Mouse (Mus musculus) adrenal gland, postnatal 10 days (tissue): ENCODE measurements around the gene Got1. TPM values are rescaled to one million over a fixed set of nuclear protein-coding genes. Genes with fewer than 3 reads are reported as not detected.

Experiments used
- DNase-seq: peaks from one replicate; pipeline ENCODE4 v3.0.0; 2021; ENCODE audit warnings: mixed read lengths
- long read RNA-seq, 2 experiments: library from polyadenylated mRNA; stranded (forward); transcript quantifications; one replicate each; pipeline ENCODE4 v2.0.0; 2021
- total RNA-seq, 2 experiments: library from RNA; stranded (reverse); gene quantifications; 2 replicates each; pipeline ENCODE4 v1.2.3; 2021

Gene Got1
- total RNA-seq = 100 to 1,000 TPM in 1 of 2 experiments, 10 to 100 TPM in 1; 83.4 to 147 TPM
- long read RNA-seq, experiment 1, transcript Got1-201 (9 exons, 2,058 nt) = major isoform, 249 of 279 reads
- long read RNA-seq, experiment 1, partial matches to known transcripts = 19 of 279 reads
- long read RNA-seq, experiment 1, other reads (novel, unspliced or antisense) = 8 of 279 reads
- long read RNA-seq, experiment 2, transcript Got1-201 (9 exons, 2,058 nt) = major isoform, 71 of 74 reads
- long read RNA-seq, experiment 2, partial matches to known transcripts = 1 of 74 reads
- long read RNA-seq, experiment 2, other reads (novel, unspliced or antisense) = 2 of 74 reads

DNA sequence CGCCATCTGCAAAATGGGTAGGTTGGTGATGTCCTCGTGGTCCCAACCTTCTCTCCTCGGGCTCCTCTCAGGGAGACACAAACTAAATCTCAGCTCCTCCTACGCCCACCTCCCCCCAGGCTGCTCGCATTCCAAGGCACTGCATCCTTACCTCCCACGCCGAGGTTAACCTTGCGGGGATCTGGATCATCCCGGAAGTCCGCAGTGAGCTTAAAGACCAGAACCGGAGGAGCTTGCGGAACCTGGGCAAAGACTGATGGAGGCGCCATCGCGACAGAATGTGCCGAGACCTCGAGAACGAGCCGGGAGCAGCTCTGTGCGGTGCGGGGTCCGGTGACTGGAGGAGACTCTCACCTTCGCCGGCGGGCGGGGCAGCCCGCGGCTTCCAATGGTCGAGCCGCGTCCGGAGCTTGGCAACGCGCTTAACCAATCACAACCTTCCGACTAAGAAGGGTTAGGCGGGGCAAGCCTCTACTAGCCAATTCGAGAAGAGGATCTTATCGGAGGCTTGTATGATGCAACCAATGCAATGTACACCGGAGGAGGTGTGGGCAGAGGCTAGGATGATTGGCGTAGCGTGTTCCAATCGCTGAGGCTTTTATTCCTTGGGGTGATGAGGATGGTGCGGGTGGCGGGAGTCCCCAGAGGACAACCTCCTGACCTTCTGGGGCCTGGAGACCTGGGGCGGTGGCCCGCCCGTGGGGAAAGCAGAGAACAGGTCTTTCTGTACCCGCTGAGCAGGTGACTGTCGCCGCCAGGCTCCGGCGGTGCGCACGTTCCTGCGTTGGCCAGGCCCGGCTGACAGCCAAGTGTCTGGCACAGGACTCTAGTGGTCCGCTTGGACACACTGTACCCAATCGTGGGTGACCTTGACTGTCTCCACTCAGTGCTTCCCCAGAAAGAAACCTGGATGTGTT lies at the start of gene Got1:
Gene Got1, minus strand, starts transcription at position 419 of the 917 bp plus-strand sequence.
- peak; percentile 94 for DNase-seq

DNA sequence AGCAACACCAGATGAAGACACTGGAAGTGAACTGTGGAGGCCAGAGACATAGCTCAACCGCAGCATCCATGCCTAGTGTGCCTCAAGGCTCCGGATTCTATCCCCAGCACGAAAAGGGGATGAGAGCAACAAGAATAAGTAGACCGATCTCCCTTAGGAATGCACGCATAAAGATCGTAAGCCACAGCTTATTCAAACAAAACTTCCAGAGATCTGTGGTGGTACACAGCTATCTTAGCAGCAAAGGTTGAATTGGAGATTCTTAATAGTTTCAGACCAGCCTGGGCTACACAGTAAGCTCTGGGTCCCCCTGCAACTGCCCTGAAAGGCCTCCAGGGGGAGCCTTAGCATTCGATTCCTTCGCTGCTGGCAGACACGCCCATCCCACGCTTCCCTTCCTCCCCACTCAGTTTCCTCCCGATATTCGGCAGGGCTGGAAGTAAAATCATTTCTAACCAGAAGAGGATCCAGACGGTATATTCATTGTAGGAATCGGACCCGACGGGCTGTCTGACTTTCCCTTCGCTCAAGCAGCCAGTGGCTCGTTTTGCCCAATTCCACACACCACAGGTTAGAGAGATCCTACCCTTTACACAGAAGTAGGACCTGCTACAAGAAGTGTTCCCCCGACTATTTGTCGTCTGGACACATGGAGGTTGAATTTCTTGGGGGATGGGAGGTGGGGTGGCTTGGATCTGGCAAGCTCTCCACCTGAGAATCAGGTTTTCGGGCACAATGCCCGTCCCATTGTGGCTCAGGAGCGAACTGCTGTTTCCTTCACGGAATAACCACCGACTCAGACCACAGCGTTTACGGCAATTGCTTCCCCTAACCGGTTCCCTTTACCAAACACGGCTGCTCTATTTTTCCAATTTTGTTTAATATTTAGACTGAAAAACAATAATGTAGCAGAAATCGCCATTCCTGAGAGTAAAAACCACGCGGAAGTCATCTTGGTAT lies 46.7 kb upstream of the Got1 start:
- DNase-seq = peak; percentile 82

GRCm38 (mm10) chr19:43569133-43569532 lies 44.7 kb upstream of the Got1 start:
- no peak for DNase-seq

DNA sequence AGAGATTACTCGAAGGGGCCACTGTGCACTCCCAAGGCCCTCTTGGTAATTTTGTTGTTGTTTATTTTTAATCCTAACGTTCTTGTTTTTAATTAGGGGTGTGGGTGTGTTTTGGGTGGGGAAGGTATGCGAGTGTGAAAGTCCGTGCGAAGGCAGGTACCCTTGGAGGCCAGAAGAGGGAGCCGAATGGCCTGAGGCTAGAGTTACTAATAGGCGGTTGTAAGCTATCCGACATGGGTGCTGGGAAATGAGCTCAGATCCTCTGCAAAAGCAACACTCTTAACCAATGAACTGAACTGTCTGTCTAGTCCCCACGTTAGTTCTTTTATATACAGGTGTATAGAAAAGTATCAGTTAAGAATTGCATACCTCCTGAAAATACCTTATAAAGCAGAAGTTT lies 43.9 kb upstream of the Got1 start:
- DNase-seq = no peak

GRCm38 (mm10) chr19:43563166-43563565 lies 38.8 kb upstream of the Got1 start:
- peak; percentile 32 for DNase-seq

GRCm38 (mm10) chr19:43561841-43562240 lies 37.4 kb upstream of the Got1 start:
- DNase-seq = no peak

DNA sequence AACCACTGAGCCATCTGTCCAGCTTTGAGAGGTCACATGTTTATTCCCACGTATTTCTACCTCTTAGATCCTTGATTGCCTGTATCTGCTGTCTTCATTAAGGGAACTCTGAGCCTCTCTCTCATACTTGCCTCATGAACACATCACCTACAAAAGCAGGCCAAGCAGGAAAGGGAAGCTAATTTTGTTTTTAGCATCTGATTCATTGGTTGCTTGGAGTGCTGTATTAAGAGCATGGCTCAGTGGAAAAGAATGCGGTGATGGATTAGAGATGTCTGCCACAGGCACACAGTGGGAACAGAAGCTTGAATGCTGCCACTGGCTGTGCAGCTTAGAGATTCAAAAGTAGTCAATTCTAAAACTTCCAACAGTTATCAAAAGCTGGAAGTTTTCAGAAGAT lies 35.8 kb upstream of the Got1 start:
- no peak for DNase-seq

- no peak for DNase-seq
Observed at GRCm38 (mm10) chr19:43551493-43551890, 27.1 kb upstream of the Got1 start.

- no peak for DNase-seq
Observed at GRCm38 (mm10) chr19:43550706-43551492, 26.5 kb upstream of the Got1 start.

- DNase-seq = no peak
Observed at GRCm38 (mm10) chr19:43548060-43548459, 23.7 kb upstream of the Got1 start.

GRCm38 (mm10) chr19:43546337-43547117 lies 22.1 kb upstream of the Got1 start:
- no peak for DNase-seq

GRCm38 (mm10) chr19:43535372-43535771 lies 11.0 kb upstream of the Got1 start:
- DNase-seq = no peak

DNA sequence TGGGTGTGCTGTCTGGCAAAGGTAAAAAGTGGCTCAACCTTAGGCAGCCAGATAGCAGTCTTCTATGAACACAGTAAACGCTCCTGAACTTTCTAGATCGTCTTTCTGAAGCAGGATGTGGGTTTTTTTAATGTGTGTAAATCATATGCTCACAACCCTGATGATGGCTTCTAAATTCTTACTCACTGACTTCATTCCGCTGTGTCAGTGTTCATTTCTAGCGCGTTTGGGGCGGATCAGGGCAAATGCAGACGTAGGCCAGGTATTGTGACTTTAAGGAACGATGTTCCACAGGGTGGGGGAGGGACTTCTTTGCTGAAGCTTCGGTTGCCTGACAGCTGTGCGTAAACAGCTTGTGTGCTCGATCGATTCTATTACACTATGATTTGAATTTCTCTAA lies 6.5 kb upstream of the Got1 start:
- no peak for DNase-seq

DNA sequence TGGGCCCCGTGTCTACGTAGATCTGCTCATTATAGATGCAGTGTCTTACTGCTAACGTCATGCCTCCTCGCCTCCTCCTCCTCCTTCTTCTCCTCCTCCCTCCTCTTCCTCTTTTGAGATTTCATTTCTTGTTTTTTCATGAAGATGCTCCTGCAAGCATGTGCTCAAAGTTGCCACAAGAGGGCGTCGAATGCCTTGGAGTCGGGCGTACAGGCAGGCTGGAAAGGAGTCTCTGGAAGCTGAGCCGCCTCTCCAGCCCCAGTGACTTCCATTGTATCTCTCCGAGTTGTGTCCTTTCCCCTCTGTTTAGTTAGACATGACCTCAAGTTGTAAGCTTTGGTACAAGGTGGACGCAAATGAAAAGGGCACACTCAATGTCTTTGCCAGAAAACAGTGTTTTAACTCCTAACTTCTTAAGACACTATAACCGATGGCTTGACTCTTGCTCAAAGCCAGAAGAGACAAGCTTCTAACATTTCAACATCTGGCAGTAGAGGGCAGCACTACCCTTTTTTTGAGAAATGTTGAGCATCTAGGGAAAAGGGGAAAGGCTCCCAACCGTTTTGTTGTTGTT lies 5.9 kb upstream of the Got1 start:
- DNase-seq = peak; percentile 78

- no peak for DNase-seq
Observed at GRCm38 (mm10) chr19:43528056-43528587, 3.7 kb upstream of the Got1 start.

DNA sequence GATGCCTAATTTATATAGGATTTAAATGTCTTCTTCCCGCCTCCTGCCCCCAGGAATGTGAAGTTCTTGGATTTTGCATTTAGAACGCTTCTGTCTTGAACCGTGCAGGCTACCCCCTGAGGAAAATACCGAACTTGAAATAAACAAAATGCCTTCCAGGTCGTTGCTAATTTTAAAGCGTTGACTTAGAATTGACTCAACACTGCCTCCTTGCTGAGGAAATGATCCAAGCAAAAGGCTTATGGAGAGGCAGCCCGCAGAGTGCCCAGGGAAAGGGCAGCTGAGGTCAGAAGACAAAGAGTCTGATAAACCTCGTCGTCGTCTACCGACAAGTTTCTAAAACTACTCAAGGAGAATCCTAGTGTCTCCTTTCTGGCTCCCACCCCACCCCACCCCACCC lies 2.7 kb upstream of the Got1 start:
- DNase-seq = peak; percentile 38

DNA sequence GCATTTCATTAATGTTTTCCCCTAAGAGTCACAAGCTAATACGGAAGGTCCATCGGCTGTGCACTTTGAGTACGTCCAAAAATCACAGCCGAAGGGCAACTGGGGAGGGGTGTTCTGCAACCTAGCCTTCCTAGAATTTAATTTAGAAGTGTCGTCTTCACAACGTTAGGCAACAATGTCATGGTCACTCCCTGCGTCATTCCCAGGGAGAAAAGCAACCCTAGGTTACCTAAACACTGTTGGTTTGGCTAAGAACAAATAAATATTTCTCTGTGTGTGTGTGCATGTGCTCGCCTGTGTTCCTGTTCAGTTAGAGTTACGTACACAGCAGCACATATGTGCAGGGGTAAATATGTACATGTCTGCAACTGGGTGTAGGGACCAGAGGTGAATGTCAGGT lies 1.6 kb upstream of the Got1 start:
- DNase-seq = no peak

- no peak for DNase-seq
Observed at GRCm38 (mm10) chr19:43525566-43525965, 1.2 kb upstream of the Got1 start.

GRCm38 (mm10) chr19:43525104-43525482 lies 688 bp upstream of the Got1 start:
- DNase-seq = peak; percentile 72

DNA sequence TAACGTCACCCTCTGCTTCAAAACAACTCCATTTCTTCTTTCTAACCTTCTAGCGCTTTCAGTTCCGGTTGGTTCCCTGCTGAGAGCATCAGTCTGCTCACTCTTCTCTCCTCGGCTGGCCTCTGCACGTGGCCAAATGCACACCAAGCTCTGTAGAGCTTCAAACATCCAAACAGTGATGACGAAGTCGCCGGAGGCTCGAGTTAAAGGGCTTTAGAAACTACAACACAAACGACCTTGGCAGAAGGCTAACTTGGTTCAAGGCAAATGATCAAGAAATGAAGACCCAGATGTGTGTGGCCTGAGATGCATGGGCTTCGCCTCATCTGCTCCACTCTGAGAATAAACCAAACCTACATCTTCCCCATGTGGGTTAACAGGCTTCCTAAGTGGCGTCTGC lies 854 bp downstream of the Got1 start:
- peak; percentile 33 for DNase-seq
